Mouse (Mus musculus) kidney, adult 11 months (tissue): ENCODE data around the gene Prkce.
A peak's percentile ranks its signal among the peaks of the same experiment; 100 is the strongest.

Experiments used
- DNase-seq: peaks from one replicate; pipeline ENCODE4 v3.0.0; 2022

Prkce gene

GRCm38 (mm10) chr17:86167320-86168230 is at the start of gene Prkce:
TSS of gene Prkce (plus strand) at chr17:86167785.
- peak; percentile 76 for DNase-seq

GRCm38 (mm10) chr17:86123146-86123545 is 44.4 kb upstream of the Prkce start:
- DNase-seq, result no peak

- no peak for DNase-seq
Measured at GRCm38 (mm10) chr17:86125908-86126307, 41.7 kb upstream of the Prkce start.

- DNase-seq, result no peak
Measured at GRCm38 (mm10) chr17:86128198-86128597, 39.4 kb upstream of the Prkce start.

GRCm38 (mm10) chr17:86132534-86132933 is 35.1 kb upstream of the Prkce start:
- DNase-seq, result no peak

- no peak for DNase-seq
Measured at GRCm38 (mm10) chr17:86134461-86134860, 33.1 kb upstream of the Prkce start.

DNA sequence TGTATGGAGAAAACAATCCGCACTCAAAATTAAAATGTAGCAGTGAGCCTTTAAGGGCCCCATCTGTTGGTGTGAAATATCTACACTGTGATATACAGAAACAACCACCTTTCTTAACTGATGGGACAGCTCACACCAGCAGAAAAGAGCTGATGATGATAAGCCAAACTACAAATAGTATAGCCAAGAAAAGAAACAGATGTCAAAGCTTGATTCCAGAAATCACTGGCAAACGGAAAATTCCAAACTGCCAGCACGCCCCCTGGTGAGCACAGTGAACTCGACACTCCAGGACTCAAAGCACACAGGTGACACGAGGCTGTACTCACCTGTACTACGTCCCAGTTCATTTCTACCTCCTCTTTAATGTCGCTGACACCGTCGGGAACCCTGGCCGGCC is 31.8 kb upstream of the Prkce start:
- no peak for DNase-seq

GRCm38 (mm10) chr17:86144537-86145078 is 23.0 kb upstream of the Prkce start:
- DNase-seq, result no peak

DNA sequence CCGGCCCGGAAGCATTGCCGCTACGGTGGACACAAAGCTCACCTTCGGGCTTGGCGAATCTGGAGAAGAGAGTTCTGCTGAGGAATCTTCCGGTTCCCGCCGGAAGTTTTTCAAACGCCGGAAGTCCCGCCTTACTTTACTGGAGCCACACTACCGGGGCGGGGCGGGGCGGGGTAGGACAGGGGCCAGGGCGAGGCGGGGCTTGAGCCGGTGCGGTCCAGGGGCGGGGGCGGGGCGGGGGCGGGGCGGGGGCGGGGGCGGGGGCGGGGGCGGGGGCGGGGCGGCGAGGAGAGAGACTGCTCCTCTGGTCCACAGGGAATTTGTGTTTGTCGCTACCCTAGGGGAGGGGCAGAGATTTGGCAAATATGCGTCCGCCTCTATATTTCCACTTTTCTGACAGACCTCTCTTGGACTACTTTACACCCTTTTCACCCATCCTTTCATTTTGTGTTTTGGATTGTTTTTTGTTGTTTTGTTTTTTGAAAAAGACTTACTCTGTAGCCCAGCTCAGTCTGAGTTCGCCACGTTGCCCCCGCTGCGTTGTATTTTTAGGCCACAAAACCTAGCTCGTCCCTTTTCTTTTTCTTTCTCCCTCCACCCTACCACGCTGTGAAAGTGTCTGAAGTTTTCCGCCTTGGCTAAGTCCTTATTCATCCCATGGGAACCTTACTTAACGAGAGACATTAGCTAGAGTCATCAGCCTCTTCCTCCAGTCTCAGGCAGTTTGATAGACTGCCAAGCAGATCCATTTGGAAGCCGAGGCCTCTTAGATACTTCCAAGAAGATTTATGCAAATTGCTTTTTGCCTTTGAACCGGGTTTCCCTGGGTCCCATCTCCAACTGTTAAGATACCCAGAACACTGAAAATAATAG is 22.3 kb upstream of the Prkce start, which contains the start of gene Srbd1:
TSS of gene Srbd1 (minus strand) at position 97 of the 873 bp plus-strand sequence.
- DNase-seq, result peak; percentile 86

DNA sequence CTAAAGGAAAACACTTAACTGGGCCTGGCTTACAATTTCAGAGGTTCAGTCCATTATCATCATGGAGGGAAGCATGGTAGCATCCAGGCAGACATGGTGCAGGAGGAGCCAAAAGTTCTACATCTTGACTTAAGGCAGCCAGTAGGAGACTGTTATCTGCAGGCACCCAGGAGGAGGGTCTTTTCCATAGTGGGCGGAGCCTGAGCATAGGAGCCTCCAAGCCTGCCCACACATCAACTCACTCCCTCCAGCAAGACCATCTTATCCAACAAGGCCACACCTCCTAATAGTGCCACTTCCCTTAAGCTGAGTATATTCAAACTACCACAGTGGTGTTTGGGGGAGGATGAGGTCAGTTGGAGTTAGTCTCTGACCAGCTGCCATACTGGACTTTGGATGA is 17.9 kb upstream of the Prkce start:
- DNase-seq, result no peak

GRCm38 (mm10) chr17:86150867-86151348 is 16.7 kb upstream of the Prkce start:
- peak; percentile 76 for DNase-seq

- DNase-seq, result no peak
Measured at GRCm38 (mm10) chr17:86156999-86157398, 10.6 kb upstream of the Prkce start.

- DNase-seq, result no peak
Measured at GRCm38 (mm10) chr17:86162672-86163071, 4.9 kb upstream of the Prkce start.

GRCm38 (mm10) chr17:86164416-86164815 is 3.2 kb upstream of the Prkce start:
- no peak for DNase-seq

GRCm38 (mm10) chr17:86166051-86166566 is 1.5 kb upstream of the Prkce start:
- no peak for DNase-seq

DNA sequence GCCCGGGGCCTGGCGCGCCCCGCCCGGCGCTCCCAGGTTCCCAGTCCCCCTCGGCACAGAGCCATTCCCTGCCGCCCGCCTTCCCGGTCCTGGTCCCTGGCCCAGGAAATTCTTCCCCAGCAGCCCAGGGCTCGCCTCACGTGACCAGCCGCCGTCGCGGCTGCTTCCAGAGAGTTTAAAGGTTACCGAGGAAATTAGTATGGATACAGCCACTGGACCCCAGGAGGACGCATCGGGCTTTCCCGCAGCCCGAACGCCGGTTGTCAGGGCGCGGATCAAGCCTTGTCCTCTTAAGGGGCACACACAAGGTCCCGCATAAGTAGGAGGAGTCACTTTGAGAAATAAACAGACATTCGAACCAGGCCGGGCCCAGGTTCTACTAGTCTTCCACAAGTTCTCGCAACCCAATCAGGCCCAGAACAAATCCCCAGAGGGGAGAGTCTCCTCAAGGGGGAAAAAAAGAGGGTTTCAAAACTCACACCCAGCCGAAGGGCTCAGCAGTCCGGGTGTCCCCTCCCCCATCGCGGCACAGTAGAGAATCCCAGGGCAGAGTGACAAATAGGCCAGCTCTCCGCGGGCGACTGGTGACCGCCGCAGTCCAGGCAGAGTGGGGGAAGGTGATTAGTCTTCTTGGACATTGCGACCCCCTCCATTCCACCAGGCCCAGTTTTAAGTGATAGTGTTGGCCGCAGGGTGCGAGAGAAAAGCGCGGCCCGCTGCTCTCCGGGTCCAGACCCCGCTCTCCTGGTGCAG is 842 bp upstream of the Prkce start:
- DNase-seq, result peak; percentile 93

DNA sequence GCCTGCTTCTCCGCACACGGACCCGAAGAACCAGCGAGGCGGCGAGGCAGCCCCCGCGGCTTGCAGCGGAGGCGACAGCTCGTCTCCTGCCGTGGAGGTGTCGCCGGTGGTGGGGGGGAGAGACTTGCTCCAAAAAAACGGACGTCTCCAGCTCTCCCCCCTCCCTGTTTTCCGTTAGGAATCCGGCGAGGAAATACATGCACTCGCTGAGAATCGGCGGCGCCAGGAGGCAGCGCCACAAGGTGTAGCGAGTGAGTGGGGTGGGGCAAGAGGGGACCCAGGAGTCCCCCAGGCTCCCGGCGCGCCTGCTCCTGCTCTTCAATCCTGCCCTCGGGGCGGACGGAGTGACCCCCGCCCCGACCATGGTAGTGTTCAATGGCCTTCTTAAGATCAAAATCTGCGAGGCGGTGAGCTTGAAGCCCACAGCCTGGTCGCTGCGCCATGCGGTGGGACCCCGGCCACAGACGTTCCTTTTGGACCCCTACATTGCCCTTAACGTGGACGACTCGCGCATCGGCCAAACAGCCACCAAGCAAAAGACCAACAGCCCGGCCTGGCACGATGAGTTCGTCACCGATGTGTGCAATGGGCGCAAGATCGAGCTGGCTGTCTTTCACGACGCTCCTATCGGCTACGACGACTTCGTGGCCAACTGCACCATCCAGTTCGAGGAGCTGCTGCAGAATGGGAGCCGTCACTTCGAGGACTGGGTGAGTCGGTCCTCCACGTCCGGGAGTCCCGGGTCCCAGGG is 821 bp downstream of the Prkce start:
- peak; percentile 37 for DNase-seq

- no peak for DNase-seq
Measured at GRCm38 (mm10) chr17:86169092-86169491, 1.5 kb downstream of the Prkce start.

DNA sequence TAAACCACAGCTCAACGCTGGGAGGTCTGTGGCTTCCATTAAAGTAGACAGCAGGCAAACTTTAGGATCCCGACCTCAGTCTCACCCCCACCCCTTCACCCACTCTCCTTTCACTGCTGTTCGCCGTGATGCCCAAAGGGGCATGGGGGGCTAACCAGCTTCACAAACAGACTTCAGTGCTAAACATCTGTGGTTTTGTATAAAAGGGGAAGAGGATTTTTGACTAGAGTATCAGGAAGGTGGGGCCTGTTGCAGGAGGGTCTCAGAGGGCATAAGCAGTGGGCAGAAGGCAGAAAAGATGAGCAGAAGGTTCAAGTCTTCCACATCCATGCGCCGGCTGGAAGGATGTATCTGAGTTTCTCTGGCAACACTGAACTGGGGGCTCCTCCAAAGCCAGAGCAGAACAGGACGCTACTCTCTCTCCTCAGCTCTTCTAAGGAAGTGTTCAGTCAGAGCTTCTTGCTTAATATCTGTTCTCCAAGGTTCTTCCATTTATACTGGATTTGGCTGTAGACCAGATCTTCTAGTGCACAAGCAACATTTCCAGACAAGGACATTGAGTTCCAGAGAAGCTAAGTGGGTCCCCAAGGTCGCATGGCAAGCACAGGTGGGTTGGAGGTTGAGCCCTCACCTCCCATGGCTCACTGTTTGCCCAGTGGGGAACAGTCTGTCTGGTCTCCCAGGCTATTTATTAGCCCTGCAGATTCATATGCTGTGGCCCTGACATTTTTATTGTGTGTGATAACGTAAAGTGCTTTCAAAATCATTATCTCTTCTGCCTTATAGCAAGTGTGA is 2.8 kb downstream of the Prkce start:
- DNase-seq, result no peak

DNA sequence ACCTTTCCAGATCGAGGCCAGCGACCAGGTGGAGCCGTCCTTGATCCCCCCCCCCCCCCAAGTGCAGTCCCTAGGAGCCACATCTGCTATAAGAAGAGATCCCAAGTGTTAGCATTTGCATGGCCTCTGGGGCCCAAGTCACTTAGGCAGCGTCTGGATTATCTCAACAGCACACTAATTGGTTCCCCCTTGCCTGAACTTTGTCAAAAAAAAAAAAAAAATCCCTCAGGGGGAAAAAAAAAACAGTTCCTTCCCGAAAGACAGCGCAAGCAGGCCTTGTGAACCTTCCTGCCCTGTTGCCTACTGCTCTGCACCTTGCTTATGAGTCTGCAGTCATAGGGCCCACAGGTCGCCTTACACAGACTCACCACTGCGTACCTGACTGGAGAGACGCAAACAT is 7.9 kb downstream of the Prkce start:
- DNase-seq, result no peak

DNA sequence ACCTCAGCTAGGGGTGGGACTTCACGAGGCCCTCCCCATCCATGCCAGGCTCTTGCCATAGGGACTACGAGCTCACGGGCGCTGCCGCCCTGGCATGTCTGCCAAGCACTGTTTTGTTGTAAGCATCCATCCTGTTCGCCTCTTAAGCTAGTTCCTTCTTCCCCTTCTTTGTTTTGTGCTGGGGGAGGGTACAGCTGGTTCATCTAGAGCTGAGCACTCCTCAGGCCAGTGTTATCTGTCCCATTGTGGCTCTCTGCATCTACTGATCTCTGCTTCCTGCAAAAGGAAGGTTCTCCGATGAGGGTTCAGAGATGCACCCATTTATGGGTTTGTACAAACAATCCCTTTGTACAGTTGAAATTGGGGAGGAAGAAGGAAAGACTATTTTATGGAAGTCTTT is 9.1 kb downstream of the Prkce start:
- DNase-seq, result no peak
